Mouse (Mus musculus) regulatory T cell (primary cell): ENCODE data around the gene Asic2.

Source experiments
- in situ Hi-C: fragments of 300-600 bp; cut with MboI, MseI; formaldehyde crosslinking; loops from one replicate; pipeline ENCODE4 v1.15.1; 2025; ENCODE audit warnings: high pct_unique_total_duplicates

The Asic2 gene

DNA sequence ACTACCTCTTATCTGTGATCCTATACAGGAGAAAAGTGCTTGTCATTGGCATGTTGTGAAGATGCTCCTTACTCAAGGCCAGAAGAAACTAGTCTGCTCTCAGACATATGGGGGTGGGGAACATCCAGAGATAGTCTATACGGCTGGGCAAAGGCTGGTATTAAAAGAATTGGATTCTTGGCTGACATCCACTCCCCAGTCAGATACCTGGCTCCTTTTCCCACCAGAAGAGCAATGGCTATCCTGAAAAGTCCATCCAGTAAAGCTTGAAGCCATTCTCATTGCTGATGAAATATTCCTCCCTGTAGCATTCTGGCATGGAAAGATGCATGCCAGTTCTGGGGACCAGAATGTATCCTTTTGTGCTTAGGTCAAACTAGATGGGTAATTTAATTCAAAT, 218.2 kb downstream of the Asic2 start:
- in situ Hi-C loops: no loop called here

DNA sequence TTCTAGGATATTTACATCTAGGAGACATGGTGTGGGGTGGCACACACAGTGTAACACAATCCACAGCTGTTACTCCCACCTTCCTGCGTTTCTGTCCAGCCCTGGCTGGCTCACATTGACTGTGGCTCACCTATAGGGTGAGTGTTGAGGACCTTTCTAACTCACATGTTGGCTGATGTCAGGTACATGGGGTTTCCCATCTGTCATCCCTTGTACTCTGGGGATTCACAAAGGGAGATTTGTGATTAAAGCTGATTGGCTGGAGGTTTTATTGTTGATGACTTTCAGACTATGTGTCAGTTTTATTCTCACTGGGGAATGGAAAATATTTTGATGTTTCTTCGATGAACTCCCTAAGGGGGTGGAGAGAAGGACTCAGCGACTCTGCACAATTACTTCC, 229.3 kb downstream of the Asic2 start:
- in situ Hi-C loops: no loop called here

- in situ Hi-C loops: no loop called here
These were observed 230.5 kb downstream of the Asic2 start for GRCm38 (mm10) chr11:81737777-81738176.

DNA sequence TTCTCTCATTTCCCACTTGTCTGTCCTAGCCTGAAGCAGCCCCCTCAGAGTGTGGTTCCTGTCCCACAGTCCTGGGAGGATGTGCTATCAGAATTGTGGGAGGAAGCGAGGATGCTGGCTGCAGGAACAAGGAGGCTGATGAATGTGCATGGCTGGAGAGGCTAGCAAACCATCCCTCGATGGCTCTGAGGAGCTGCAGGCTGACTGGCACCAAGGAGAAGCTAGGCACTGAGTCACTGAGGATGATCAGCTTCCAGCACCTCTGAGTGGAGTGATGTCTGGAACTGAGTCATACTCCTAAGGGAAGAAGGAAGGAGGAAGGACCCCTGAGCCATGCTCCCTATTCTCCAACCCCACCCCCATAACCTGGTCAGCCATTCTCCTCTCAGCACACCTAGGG, 246.2 kb downstream of the Asic2 start:
- in situ Hi-C loops: no loop called here

DNA sequence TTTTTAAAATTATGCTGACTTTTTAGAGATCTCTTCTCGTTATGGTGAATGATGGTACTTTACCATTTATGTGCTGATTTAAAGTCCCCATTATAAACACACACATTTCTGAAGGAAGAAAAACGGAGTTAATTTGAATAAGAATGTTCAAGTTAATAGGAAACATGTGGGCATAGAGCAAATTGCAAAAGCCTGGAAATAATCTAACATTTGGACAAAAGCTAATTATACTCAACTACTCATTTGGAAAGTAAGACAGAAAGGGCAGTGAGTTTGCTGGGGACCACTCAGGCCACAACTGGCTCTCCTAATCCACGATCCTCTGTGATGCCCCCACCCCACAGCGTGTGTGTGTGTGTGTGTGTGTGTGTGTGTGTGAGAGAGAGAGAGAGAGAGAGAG, 253.5 kb downstream of the Asic2 start:
- in situ Hi-C loops: no loop called here

- in situ Hi-C loops: no loop called here
These were observed 261.3 kb downstream of the Asic2 start for GRCm38 (mm10) chr11:81706996-81707395.

GRCm38 (mm10) chr11:81698008-81698407, 270.2 kb downstream of the Asic2 start:
- in situ Hi-C loops: no loop called here

- in situ Hi-C loops: no loop called here
These were observed 272.8 kb downstream of the Asic2 start for GRCm38 (mm10) chr11:81695501-81695900.

- in situ Hi-C loops: no loop called here
These were observed 287.7 kb downstream of the Asic2 start for GRCm38 (mm10) chr11:81680511-81680910.

DNA sequence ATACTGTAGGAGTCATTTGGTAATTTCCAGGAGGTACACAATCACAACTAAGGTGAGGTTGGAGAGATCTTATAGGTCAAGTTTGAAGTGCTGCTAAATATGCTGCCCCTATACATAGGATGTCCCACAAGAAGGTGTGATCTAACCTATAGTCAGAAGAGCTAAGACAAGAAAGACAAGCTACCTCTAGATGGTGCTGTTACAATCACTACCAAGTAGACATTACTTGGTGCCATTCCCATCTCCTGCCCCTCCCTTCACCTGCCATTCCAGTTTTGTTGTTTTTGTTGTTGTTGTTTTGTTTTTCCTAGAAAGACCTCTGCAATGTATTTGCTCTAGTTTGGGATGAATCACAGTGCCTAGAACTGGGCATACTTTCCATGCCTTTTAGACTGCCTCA, 296.5 kb downstream of the Asic2 start:
- in situ Hi-C loops: no loop called here

- in situ Hi-C loops: no loop called here
These were observed 297.8 kb downstream of the Asic2 start for GRCm38 (mm10) chr11:81670436-81670835.

DNA sequence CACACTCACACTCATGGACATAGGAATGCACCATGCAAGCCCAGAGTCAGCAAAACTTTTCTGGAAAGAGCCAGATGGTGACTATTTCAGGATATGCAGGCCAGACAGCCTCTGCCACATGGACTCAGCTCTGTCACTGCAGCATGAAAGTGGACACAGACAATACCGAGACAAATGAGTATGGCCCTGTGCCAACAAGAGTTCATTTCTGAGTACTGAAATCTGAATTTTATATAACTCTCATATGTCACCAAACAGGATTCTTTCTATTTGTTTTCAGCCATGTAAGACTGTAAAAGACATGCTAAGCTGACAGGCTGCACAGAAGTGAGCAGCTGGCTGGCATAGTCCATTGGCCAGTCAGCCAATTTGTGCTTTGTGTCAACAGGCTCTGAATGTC, 309.4 kb downstream of the Asic2 start:
- in situ Hi-C loops: no loop called here

GRCm38 (mm10) chr11:81657121-81657520, 311.1 kb downstream of the Asic2 start:
- in situ Hi-C loops: no loop called here

DNA sequence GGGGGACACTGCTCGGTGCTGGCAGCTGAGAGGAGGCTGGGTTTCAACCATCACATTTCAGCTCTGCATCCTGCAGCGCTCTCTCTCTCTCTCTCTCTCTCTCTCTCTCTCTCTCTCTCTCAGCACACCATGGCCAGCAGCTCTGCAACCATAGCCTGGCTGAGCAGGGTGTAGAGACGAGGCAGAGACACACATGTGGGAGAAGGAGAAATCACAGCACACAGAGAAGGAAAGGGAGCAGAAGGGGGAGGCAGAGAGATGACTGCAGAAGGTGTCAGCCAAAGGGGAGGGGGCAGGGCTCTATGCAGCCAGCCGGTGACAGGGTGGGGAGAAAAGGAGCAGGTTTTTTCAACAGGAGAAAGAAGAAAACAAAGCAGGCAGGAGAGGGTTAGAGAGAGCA, 320.4 kb downstream of the Asic2 start:
- in situ Hi-C loops: no loop called here

DNA sequence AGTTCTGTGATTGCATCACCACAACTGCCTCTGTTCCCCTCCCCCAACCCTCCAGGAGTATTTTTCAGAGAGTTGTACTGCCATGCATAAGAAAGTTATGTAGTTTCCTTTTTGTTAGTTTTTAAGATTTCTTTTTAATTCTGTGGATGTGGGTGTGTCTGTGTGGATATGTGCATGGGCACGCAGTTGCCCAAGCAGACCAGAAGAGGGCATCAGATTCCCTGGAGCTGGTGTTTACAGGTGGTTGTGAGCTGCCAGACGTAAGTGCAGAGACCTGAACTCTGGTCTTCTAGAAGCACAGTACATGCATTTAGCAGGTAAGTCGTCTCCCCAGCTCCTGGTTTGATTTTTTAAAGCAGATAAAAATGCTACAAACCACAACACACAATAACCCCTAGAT, 322.7 kb downstream of the Asic2 start:
- in situ Hi-C loops: no loop called here

GRCm38 (mm10) chr11:81636356-81636755, 331.9 kb downstream of the Asic2 start:
- in situ Hi-C loops: no loop called here

- in situ Hi-C loops: no loop called here
These were observed 333.6 kb downstream of the Asic2 start for GRCm38 (mm10) chr11:81634360-81635350.

- in situ Hi-C loops: no loop called here
These were observed 343.1 kb downstream of the Asic2 start for GRCm38 (mm10) chr11:81625199-81625598.

- in situ Hi-C loops: no loop called here
These were observed 347.7 kb downstream of the Asic2 start for GRCm38 (mm10) chr11:81620516-81620915.

DNA sequence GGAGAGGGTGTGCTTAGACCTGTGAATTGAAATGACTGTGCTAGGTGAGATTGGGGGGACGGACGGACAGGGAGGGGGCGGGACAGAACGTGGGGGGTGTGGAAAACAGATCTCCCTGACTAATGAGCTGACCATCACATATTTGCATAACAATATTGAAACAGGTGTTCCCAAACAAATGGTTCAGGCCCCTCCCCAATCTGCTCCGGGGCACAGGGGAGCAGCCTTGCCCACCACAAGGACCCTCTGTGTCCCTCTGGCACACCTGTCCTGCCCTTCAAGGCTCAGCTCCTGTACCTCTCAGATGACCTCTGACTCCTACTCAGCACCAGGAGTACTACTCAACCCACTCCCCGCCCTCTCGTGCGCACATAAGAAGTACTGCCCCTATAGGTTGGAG, 351.8 kb downstream of the Asic2 start:
- in situ Hi-C loops: loop anchor here (10.0 kb wide), 1 partner anchor 982 kb away; no protein-coding TSS in a partner anchor

DNA sequence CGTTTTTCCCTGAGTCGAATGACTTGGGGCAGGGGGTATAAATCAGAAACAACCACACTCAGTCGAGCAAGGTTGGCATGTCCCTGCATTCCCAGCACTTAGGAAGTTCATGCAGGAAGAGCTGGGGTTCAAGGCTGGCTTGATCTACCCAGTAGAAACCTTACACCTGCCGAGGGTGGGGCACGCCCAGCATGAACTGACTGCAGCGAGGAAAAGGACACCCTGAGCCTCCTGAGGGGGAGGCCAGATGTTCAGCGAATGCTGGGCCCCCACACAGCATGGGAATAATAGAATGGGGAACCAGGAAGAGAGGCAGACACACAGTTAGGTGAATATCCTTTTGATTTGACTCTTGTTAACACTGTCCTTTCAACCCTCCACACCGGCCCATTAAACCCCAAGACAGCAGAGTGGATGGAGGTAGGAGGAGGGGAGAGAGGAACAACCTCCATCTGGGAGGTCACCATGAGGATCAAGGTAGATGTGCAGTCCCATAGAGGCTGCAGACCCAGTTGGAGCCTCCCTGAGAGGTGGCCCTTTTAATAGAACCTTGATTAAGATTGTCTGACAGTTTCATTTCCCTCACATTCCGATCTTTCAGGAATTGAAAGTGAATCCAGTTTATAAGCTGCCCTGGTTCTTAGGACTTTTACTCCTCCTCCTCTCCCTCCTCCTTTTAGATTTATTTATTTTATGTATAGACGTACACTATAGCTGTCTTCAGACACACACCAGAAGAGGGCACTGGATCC, 354.2 kb downstream of the Asic2 start:
- in situ Hi-C loops: loop anchor here (10.0 kb wide), 1 partner anchor 979 kb away; no protein-coding TSS in a partner anchor

DNA sequence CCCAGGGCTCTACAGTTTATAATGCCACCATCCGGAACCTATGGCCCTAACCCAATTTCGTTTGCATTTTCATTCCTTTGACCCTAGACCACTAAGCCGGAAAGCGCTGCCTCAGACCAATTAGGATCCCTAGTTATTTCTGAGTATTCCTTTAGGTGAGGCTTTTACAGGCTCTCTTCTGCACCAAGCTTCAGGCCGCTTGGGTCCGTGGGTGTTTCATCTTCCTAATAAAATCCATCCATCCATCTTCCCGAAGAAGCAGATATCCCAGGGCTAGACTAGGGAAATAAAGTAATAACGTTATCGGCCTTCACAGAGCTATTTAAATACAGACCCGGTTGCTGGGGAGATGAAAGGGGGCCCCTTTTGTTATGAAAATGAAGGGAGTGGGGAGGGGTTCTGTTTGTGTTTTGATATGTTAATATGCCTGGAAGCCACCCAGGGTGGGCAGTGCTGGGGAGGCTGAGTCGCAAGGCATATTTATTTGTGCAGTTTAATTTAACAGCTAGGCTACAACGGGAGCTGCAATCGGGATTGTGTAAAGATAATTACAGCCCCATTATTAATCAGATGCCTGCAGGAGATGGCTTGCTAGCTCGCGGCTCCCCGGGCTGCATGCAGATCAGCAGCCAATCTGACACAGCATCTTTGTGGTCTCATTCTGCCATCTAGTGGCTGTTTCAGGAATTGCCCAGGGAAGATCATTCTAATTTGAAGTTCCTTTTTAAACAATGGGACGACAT, 355.3 kb downstream of the Asic2 start:
- in situ Hi-C loops: loop anchor here (10.0 kb wide), 1 partner anchor 978 kb away; no protein-coding TSS in a partner anchor
